Mouse (Mus musculus): Measurements from ENCODE around the gene Syt12.

DNA sequence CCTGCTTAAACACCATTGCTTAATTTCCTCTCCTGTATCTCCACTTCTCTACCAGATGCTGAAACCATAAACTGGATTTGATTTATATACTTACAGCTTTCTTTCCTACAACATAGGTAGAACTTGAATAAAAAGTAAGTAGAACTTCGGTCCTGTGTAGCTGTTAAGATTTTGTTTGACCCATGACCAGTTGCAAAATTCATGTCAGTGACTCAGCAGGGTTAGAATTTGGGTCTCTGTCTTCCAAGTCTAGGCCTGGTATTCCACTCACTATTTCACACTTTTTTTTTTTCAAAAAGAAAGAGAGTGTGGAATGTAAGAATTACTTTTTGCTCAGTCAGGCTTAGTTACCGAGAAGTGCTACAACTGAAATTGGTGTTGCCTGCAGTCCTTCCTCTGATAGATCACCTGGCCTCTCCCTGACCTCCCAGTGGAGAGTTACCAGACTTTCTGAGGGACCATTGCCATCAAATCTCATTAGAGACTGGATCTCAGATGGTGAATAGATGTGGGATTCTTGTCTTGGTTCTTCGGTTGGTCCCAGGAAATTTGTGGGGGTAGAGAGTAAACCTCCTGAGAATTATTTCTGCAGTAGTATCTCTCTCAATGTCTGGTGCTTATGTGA, 44.3 kb upstream of the Syt12 start:
- TF ChIP-seq CTCF (IDR thresholded peaks at IDR 0.05; ENCODE audit: insufficient read depth, low read length): no peak
- TF ChIP-seq POLR2A (IDR thresholded peaks at IDR 0.05; ENCODE audit: borderline replicate concordance, extremely low read depth, low read depth, low read length): no peak
